Mouse (Mus musculus): ENCODE measurements around the gene Nudt5. TPM values are rescaled to one million over a fixed set of nuclear protein-coding genes. Genes with fewer than 3 reads are reported as not detected.

Gene Nudt5
- total RNA-seq, 2 experiments from 2014 or later, result 41.2 to 52.2 TPM

GRCm38 (mm10) chr2:5862834-5863233, 18.0 kb downstream of the Nudt5 start, which contains the start of gene Gm13199:
TSS of gene Gm13199 (minus strand) at chr2:5862934.
- DNase-seq (ENCODE audit: low spot score in 2 of 2), result no peak

DNA sequence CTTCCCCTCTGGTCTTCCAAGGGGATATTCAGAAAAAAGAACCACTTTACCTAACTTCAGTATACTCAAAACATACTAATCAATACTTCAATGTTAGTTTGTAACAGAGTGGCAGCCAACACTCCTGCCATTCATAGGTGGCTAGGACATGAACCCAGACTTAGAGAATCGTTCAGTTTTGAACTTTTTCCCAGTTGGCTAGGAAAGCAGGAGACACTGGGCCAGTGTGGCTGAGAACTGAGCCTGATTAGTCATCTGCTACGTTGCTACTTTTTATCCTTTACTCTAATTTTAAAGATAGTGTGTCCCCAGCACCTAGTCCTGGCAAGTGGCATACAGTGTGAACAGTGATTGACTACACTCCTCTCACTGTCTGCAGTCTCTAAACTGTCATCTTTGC, 22.9 kb downstream of the Nudt5 start:
- no peak for DNase-seq (ENCODE audit: low spot score in 2 of 2)

- DNase-seq (ENCODE audit: low spot score in 2 of 2), result no peak
These were observed 24.9 kb downstream of the Nudt5 start for GRCm38 (mm10) chr2:5869746-5870145.

GRCm38 (mm10) chr2:5877446-5877845, 32.6 kb downstream of the Nudt5 start:
- no peak for DNase-seq (ENCODE audit: low spot score in 2 of 2)

GRCm38 (mm10) chr2:5888865-5889264, 44.0 kb downstream of the Nudt5 start:
- DNase-seq (ENCODE audit: low spot score in 2 of 2), result no peak

GRCm38 (mm10) chr2:5889412-5889811, 44.6 kb downstream of the Nudt5 start:
- DNase-seq (ENCODE audit: low spot score in 2 of 2), result no peak

DNA sequence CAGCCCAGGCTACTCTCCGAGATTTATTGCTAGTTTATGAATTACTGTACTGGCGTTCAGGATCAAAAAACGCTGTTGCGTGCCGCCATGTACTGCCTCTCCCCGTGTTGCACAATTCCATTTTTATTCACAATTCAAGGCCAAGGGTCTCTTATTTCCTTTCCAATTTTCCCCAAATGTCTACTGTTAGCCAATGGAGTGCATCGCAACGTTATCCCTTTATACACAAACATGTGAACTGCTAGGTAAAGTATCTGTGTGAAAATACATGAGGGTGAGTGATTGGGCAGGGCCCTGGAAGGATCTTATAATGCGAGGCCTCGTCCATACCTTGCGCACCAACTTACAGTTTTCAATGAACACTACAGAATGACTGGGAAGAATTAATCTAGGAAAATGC, 49.5 kb downstream of the Nudt5 start:
- DNase-seq (ENCODE audit: low spot score in 2 of 2), result no peak

GRCm38 (mm10) chr2:5894843-5895570, 50.2 kb downstream of the Nudt5 start, which contains the start of gene Sec61a2:
TSS of gene Sec61a2 (minus strand) at chr2:5895432.
- peak; percentile 100 for DNase-seq (ENCODE audit: low spot score in 2 of 2)

- no peak for DNase-seq (ENCODE audit: low spot score in 2 of 2)
These were observed 55.3 kb downstream of the Nudt5 start for GRCm38 (mm10) chr2:5900145-5900544.

DNA sequence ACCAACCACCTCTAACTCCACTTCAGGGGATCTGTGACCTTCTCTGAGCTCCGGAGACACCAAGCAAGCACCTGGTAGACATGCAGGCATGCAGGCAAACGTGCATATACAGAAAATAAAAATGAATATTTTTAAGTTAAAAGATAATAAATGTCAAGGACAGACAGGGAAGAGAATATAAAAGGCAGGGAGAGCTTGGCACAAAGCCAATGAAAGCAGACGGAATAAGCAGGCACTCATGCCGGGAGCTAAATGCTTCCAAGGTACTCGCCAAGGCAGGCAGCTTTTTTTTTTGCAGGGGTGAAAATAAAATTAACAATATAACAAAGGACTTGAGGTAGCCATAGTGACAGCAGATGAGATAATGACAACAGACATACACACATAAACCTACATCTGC, 61.3 kb downstream of the Nudt5 start:
- DNase-seq (ENCODE audit: low spot score in 2 of 2), result peak; percentile 29 to 48

GRCm38 (mm10) chr2:5906625-5907024, 61.8 kb downstream of the Nudt5 start:
- DNase-seq (ENCODE audit: low spot score in 2 of 2), result peak; percentile 36 to 52

DNA sequence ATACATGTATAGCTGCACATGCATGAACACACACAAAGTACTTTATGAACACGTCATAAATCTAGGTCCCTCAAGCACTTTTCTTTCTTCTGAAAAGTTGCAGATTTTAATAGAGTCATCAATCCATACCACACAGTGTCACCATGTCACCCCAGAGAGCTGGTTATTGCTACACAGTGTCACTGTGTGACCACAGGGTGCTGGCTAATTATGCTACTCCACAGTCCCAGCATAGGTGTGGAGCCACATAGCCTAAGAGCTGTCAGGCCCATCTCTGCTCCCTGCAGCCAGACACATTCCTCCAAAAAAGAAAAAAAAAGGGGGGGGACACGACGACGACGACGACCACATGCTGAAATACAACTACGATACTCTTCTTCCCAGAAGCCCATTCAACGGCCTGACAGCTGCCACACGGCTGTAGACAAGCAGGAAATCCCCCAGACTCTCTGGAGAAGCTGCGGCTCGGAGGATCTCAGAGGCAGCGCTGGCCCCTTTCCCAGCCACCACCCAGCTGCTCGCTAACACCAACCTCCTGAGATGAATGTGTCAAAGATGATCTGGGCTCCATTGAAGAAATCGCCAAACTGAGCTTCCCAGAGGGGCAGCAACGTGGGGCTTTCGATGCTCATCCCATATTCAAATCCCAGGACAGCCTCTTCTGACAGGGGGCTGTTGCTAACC, 66.6 kb downstream of the Nudt5 start:
- no peak for DNase-seq (ENCODE audit: low spot score in 2 of 2)

Other genes starting within 250 kb of the Nudt5 start
- 1 to 10 TPM; 7.8 to 8.1 TPM for gene Camk1d, start 130.5 kb upstream of the Nudt5 start, total RNA-seq (2021)
- 100 to 1,000 TPM; 136 to 140 TPM for gene Cdc123, start 145 bp downstream of the Nudt5 start, total RNA-seq (2021)
- gene Gm13199, start 17.9 kb downstream of the Nudt5 start, total RNA-seq (2021), result 1 to 10 TPM in 1 of 2 experiments, not detected in 1; 1.5 TPM
- 10 to 100 TPM; 31.9 to 32.2 TPM for gene Sec61a2, start 50.4 kb downstream of the Nudt5 start, total RNA-seq (2021)
- 10 to 100 TPM in 1 of 2 experiments, 1 to 10 TPM in 1; 6.6 to 13.1 TPM for gene Dhtkd1, start 97.8 kb downstream of the Nudt5 start, total RNA-seq (2021)
- 10 to 100 TPM; 24.8 to 27.6 TPM for gene Upf2, start 106.5 kb downstream of the Nudt5 start, total RNA-seq (2021)